Mouse (Mus musculus): Measurements from ENCODE around the gene Hipk2.

DNA sequence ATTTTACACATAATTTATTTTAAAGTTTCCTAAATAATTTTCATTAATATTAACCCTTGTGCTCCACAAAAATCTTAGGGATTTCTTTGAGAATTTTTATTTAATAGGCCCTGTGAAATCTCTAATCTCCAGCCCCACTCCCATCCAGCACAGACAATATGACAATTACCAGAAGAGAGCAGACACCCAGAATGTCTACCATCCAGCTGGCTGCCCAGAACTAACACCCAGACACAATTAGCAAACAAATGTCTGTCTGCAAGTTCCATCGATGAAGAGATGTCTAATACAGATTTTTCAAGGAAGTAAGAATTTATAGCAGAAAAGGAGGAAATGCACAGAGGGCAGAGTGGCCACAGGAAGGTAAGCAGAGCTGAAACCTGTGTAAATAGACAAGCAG lies 74.7 kb downstream of the Hipk2 start:
- no peak for TF ChIP-seq CTCF (IDR thresholded peaks at IDR 0.05; ENCODE audit: borderline replicate concordance, control insufficient read depth, extremely low read depth, insufficient read depth, low read length, poor library complexity)
- TF ChIP-seq POLR2A (IDR thresholded peaks at IDR 0.05; ENCODE audit: control insufficient read depth, extremely low read depth, insufficient read depth, low read length, poor library complexity), result no peak

Data from thymus, adult 2 months (tissue).